Mouse (Mus musculus): Measurements from ENCODE around the gene Atp8a1. TPM values are rescaled to one million over a fixed set of nuclear protein-coding genes. Genes with fewer than 3 reads are reported as not detected.

The Atp8a1 gene
- polyA plus RNA-seq, 1 experiment from 2014 or later: 36.4 TPM

- H3K36me3 ChIP-seq: peaks cover 20% of the 10 kb centered on the region
- peak; percentile 65 for ATAC-seq
- 18% methylated on average over 3 of the region's 3 CpGs for WGBS
- H3K4me3 ChIP-seq (replicated peaks): no peak overlapping the region
- peaks cover 21% of the 10 kb centered on the region for H3K4me1 ChIP-seq (replicated peaks)
- H3K4me2 ChIP-seq (replicated peaks): no peak overlapping the region
- no peak overlapping the region for H3K9ac ChIP-seq (replicated peaks)
- H3K9me3 ChIP-seq: no peaks in the 10 kb centered on the region
- no peaks in the 10 kb centered on the region for H3K27me3 ChIP-seq
- H3K27ac ChIP-seq: peak overlapping the region; percentile 76
These were observed 95.2 kb downstream of the Atp8a1 start for GRCm38 (mm10) chr5:67752007-67752406.

GRCm38 (mm10) chr5:67739261-67739660 lies 108.0 kb downstream of the Atp8a1 start:
- 88% methylated on average over 3 of the region's 3 CpGs for WGBS
- no peak overlapping the region for H3K27ac ChIP-seq
- H3K36me3 ChIP-seq: peaks cover 20% of the 10 kb centered on the region
- no peaks in the 10 kb centered on the region for H3K9me3 ChIP-seq
- no peak overlapping the region for H3K9ac ChIP-seq (replicated peaks)
- H3K4me1 ChIP-seq (replicated peaks): no peaks in the 10 kb centered on the region
- no peak for ATAC-seq
- no peak overlapping the region for H3K4me3 ChIP-seq (replicated peaks)
- no peak overlapping the region for H3K4me2 ChIP-seq (replicated peaks)
- H3K27me3 ChIP-seq: no peaks in the 10 kb centered on the region

GRCm38 (mm10) chr5:67738133-67738532 lies 109.1 kb downstream of the Atp8a1 start:
- WGBS: 93% methylated on average over 10 of the region's 10 CpGs
- Histone ChIP-seq H3K27me3 (no peaks in the 10 kb centered on the region), H3K27ac (no peak overlapping the region), H3K4me3 (replicated peaks) (no peak overlapping the region), H3K36me3 (peaks cover 10% of the 10 kb centered on the region), H3K9me3 (no peaks in the 10 kb centered on the region), H3K4me1 (replicated peaks) (no peaks in the 10 kb centered on the region), H3K9ac (replicated peaks) (no peak overlapping the region), H3K4me2 (replicated peaks) (no peak overlapping the region)
- no peak for ATAC-seq

GRCm38 (mm10) chr5:67735771-67736170 lies 111.5 kb downstream of the Atp8a1 start:
- Histone ChIP-seq H3K4me2 (replicated peaks) (no peak overlapping the region), H3K27ac (no peak overlapping the region)
- WGBS: 97% methylated on average over 1 of the region's 1 CpGs

GRCm38 (mm10) chr5:67733551-67734258 lies 113.5 kb downstream of the Atp8a1 start:
- no peaks in the 10 kb centered on the region for H3K9me3 ChIP-seq
- no peak overlapping the region for H3K4me2 ChIP-seq (replicated peaks)
- no peak overlapping the region for H3K27ac ChIP-seq
- H3K9ac ChIP-seq (replicated peaks): no peak overlapping the region
- H3K36me3 ChIP-seq: peaks cover 26% of the 10 kb centered on the region
- no peak overlapping the region for H3K4me3 ChIP-seq (replicated peaks)
- no peak for ATAC-seq
- no peaks in the 10 kb centered on the region for H3K27me3 ChIP-seq
- no peaks in the 10 kb centered on the region for H3K4me1 ChIP-seq (replicated peaks)
- WGBS: 73% methylated on average over 9 of the region's 9 CpGs

More at GRCm38 (mm10) chr5:67735771-67736170, 111.5 kb downstream of the Atp8a1 start:
- Histone ChIP-seq H3K9me3 (no peaks in the 10 kb centered on the region), H3K4me3 (replicated peaks) (no peak overlapping the region), H3K36me3 (peaks cover 15% of the 10 kb centered on the region), H3K9ac (replicated peaks) (no peak overlapping the region), H3K4me1 (replicated peaks) (no peaks in the 10 kb centered on the region), H3K27me3 (no peaks in the 10 kb centered on the region)
- no peak for ATAC-seq

- Histone ChIP-seq H3K27ac (no peak overlapping the region), H3K27me3 (no peaks in the 10 kb centered on the region), H3K9me3 (no peaks in the 10 kb centered on the region), H3K4me2 (replicated peaks) (no peak overlapping the region), H3K4me3 (replicated peaks) (no peak overlapping the region), H3K4me1 (replicated peaks) (no peaks in the 10 kb centered on the region), H3K36me3 (peaks cover 26% of the 10 kb centered on the region), H3K9ac (replicated peaks) (no peak overlapping the region)
- WGBS: 80% methylated on average over 6 of the region's 6 CpGs
- ATAC-seq: no peak
These were observed 114.1 kb downstream of the Atp8a1 start for GRCm38 (mm10) chr5:67733150-67733549.

- Histone ChIP-seq H3K4me3 (replicated peaks) (no peak overlapping the region), H3K9ac (replicated peaks) (no peak overlapping the region), H3K4me1 (replicated peaks) (no peaks in the 10 kb centered on the region), H3K9me3 (no peaks in the 10 kb centered on the region), H3K27me3 (0 out of 2 replicates have a peak, but pooled peaks cover 2% of the 10 kb centered on the region), H3K27ac (no peak overlapping the region), H3K4me2 (replicated peaks) (no peak overlapping the region), H3K36me3 (peaks cover 32% of the 10 kb centered on the region)
- 12% methylated on average over 2 of the region's 2 CpGs for WGBS
- no peak for ATAC-seq
These were observed 119.5 kb downstream of the Atp8a1 start for GRCm38 (mm10) chr5:67727755-67728154.

- Histone ChIP-seq H3K4me3 (replicated peaks) (no peak overlapping the region), H3K36me3 (peaks cover 29% of the 10 kb centered on the region)
- WGBS: 90% methylated on average over 13 of the region's 13 CpGs
These were observed 120.4 kb downstream of the Atp8a1 start for GRCm38 (mm10) chr5:67726810-67727209.

GRCm38 (mm10) chr5:67701641-67702040 lies 145.6 kb downstream of the Atp8a1 start:
- no peak for ATAC-seq
- Histone ChIP-seq H3K9ac (replicated peaks) (no peak overlapping the region), H3K4me3 (replicated peaks) (no peak overlapping the region), H3K36me3 (peaks cover 45% of the 10 kb centered on the region), H3K27ac (no peak overlapping the region), H3K27me3 (peaks cover 16% of the 10 kb centered on the region), H3K9me3 (no peaks in the 10 kb centered on the region), H3K4me1 (replicated peaks) (peaks cover 14% of the 10 kb centered on the region; the same call in 1 of the 2 replicates), H3K4me2 (replicated peaks) (no peak overlapping the region)
- 95% methylated on average over 7 of the region's 7 CpGs for WGBS

More at GRCm38 (mm10) chr5:67726810-67727209, 120.4 kb downstream of the Atp8a1 start:
- no peaks in the 10 kb centered on the region for H3K4me1 ChIP-seq (replicated peaks)
- no peaks in the 10 kb centered on the region for H3K9me3 ChIP-seq
- H3K4me2 ChIP-seq (replicated peaks): no peak overlapping the region
- no peak overlapping the region for H3K9ac ChIP-seq (replicated peaks)
- ATAC-seq: no peak
- H3K27ac ChIP-seq: no peak overlapping the region
- H3K27me3 ChIP-seq: 0 out of 2 replicates have a peak, but pooled peaks cover 2% of the 10 kb centered on the region

GRCm38 (mm10) chr5:67699418-67699817 lies 147.8 kb downstream of the Atp8a1 start:
- H3K4me2 ChIP-seq (replicated peaks): no peak overlapping the region

GRCm38 (mm10) chr5:67698176-67698575 lies 149.1 kb downstream of the Atp8a1 start:
- no peak overlapping the region for H3K9ac ChIP-seq (replicated peaks)
- H3K4me3 ChIP-seq (replicated peaks): no peak overlapping the region
- peak overlapping the region; percentile 32; the same call in 1 of the 2 replicates for H3K27ac ChIP-seq
- no peaks in the 10 kb centered on the region for H3K9me3 ChIP-seq
- peaks cover 14% of the 10 kb centered on the region; the same call in 1 of the 2 replicates for H3K4me1 ChIP-seq (replicated peaks)
- ATAC-seq: no peak
- H3K27me3 ChIP-seq: peaks cover 30% of the 10 kb centered on the region
- WGBS: 92% methylated on average over 3 of the region's 3 CpGs
- H3K36me3 ChIP-seq: peaks cover 34% of the 10 kb centered on the region
- no peak overlapping the region for H3K4me2 ChIP-seq (replicated peaks)

More at GRCm38 (mm10) chr5:67699418-67699817, 147.8 kb downstream of the Atp8a1 start:
- 72% methylated on average over 1 of the region's 1 CpGs for WGBS
- no peak overlapping the region for H3K27ac ChIP-seq
- peaks cover 37% of the 10 kb centered on the region for H3K36me3 ChIP-seq
- H3K4me1 ChIP-seq (replicated peaks): peaks cover 14% of the 10 kb centered on the region; the same call in 1 of the 2 replicates
- H3K27me3 ChIP-seq: peaks cover 27% of the 10 kb centered on the region
- H3K9me3 ChIP-seq: no peaks in the 10 kb centered on the region
- no peak overlapping the region for H3K4me3 ChIP-seq (replicated peaks)
- ATAC-seq: no peak
- H3K9ac ChIP-seq (replicated peaks): no peak overlapping the region

GRCm38 (mm10) chr5:67696741-67697596 lies 150.3 kb downstream of the Atp8a1 start:
- peaks cover 25% of the 10 kb centered on the region for H3K36me3 ChIP-seq
- H3K4me2 ChIP-seq (replicated peaks): peak overlapping the region; percentile 17; the same call in 1 of the 2 replicates
- H3K4me1 ChIP-seq (replicated peaks): peaks cover 14% of the 10 kb centered on the region; the same call in 1 of the 2 replicates
- peak overlapping the region; percentile 41 for H3K27ac ChIP-seq
- no peak overlapping the region for H3K9ac ChIP-seq (replicated peaks)
- H3K4me3 ChIP-seq (replicated peaks): no peak overlapping the region
- H3K9me3 ChIP-seq: no peaks in the 10 kb centered on the region
- peaks cover 36% of the 10 kb centered on the region for H3K27me3 ChIP-seq
- 17% methylated on average over 12 of the region's 12 CpGs for WGBS
- ATAC-seq: peak; percentile 76

Measured in midbrain, embryonic 13.5 days (tissue).